Mouse (Mus musculus): ENCODE measurements around the gene Dchs1. TPM values are rescaled to one million over a fixed set of nuclear protein-coding genes. Genes with fewer than 3 reads are reported as not detected.
A peak's percentile ranks its signal among the peaks of the same experiment; 100 is the strongest.

Gene Dchs1
- polyA plus RNA-seq, 1 experiment from 2014 or later, result 2.2 TPM

DNA sequence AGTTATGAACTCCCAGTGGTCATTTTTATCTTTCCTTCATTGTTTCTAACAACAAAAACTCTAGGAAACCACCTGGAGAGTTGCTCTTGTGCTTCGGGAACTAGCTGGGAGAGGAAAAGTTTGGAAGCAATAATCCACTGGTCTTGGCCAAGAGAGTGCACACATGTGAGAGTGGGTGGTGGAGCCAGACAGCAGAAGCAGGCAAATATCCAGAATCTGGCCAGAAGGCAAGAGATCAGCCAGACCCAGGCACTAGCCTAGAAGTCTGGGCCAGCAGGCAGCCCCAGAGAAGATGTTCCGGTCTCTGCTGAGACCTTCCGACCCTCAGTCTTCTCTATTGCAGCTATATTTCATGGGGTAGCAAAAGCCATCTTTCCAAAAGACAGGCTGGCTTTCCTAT is 17.5 kb downstream of the Dchs1 start:
- Histone ChIP-seq H3K27ac (ENCODE audit: low read depth, low read length) (no peak overlapping the region), H3K4me2 (replicated peaks; ENCODE audit: low read depth) (no peak overlapping the region), H3K27me3 (replicated peaks; ENCODE audit: control insufficient read depth, insufficient read depth, low read length) (no peaks in the 10 kb centered on the region), H3K4me1 (replicated peaks; ENCODE audit: control insufficient read depth, insufficient read depth, low read length) (no peaks in the 10 kb centered on the region), H3K4me3 (ENCODE audit: low read depth, low read length) (no peak overlapping the region), H3K9ac (ENCODE audit: low read depth, low read length) (no peak overlapping the region), H3K9me3 (ENCODE audit: control insufficient read depth) (no peaks in the 10 kb centered on the region), H3K36me3 (ENCODE audit: control insufficient read depth, insufficient read depth) (peaks cover 16% of the 10 kb centered on the region; the same call in 1 of the 2 replicates)
- no peak for ATAC-seq
- WGBS, result 79% methylated on average over 3 of the region's 3 CpGs
- no peak for TF ChIP-seq CTCF (IDR thresholded peaks at IDR 0.05; ENCODE audit: low read depth)

DNA sequence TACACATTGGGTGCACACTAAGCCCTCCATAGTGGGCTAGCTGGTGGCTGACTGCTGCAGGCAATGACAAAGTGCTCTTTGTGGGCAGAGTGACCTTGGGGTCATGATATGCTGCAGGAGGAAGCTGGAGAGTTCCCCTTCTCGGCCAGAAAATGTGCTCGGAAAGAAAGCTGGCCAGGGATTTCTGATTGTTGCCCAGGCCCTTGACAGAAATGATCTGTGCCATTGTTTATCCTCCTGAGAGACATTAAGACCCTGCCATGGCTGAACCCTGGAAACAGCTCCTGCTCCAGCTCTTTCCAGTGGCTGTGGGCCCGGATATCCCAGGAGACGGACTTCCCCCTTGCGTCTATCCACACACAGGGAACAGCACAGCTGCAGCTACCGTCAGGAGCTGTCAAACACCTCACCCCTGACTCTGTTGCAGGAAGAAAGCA is 19.7 kb downstream of the Dchs1 start:
- no peak overlapping the region for H3K4me3 ChIP-seq (ENCODE audit: low read depth, low read length)
- H3K9ac ChIP-seq (ENCODE audit: low read depth, low read length), result no peak overlapping the region
- no peak for ATAC-seq
- H3K27ac ChIP-seq (ENCODE audit: low read depth, low read length), result no peak overlapping the region
- peaks cover 21% of the 10 kb centered on the region for H3K36me3 ChIP-seq (ENCODE audit: control insufficient read depth, insufficient read depth)
- H3K4me2 ChIP-seq (replicated peaks; ENCODE audit: low read depth), result no peak overlapping the region
- no peak for TF ChIP-seq CTCF (IDR thresholded peaks at IDR 0.05; ENCODE audit: low read depth)
- WGBS, result 40% methylated on average over 6 of the region's 6 CpGs
- peaks cover 4% of the 10 kb centered on the region; the same call in 1 of the 2 replicates for H3K27me3 ChIP-seq (replicated peaks; ENCODE audit: control insufficient read depth, insufficient read depth, low read length)
- H3K4me1 ChIP-seq (replicated peaks; ENCODE audit: control insufficient read depth, insufficient read depth, low read length), result no peaks in the 10 kb centered on the region
- H3K9me3 ChIP-seq (ENCODE audit: control insufficient read depth), result no peaks in the 10 kb centered on the region

DNA sequence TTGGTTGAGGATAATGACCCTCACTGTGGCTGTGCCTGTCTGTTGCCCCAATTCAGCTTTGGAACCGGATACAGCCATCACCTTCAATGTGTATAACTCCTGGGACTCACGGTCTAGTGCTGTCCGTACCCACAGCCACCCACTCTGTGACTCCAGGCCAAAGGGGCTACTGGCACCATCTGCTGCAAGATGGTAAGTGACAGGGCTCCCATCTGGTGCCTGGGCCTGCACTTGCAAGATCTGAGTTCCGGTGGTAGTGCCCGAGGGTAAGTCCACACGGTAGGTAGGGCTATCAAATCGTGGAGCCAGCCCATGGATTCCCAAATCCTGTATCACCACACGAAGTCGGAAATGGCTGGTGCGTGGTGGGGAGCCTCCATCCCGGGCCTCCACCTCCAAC is 23.1 kb downstream of the Dchs1 start:
- no peak for TF ChIP-seq CTCF (IDR thresholded peaks at IDR 0.05; ENCODE audit: low read depth)

DNA sequence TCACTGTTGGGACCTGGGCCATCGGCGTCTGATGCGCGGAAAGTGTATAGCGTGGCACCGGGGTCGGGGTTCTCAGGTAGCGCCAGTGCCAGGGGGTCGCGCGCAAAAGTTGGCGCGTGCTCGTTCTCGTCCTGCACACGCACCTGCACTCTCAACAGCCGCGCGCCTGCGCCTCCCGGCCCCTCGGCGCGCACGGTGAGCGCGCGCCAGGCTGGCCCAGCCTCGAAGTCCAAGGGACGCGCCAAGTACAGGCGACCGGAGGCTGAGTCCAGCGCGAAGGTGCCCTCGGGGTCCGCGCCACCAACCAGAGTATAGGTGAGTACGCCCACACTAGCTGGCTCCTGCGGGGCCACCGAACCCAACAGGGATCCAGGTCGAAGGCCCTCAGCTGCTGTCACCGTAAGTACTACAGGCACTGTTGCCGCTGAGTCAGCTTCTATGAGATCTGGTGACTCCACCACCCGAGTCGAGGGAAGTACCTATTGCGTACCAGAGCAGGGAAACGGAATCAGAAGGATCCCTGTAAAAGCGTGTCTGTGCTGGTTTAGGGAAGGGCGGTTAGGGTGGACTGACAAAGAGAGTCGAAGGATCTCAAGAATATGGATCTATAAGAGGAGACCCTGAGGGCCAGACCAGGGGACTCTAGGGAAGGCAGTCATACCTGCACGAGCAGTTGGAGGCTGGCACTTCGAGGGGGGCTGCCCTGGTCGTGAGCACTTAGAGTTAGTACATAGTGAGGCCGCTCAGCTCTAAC is 24.8 kb downstream of the Dchs1 start:
- H3K9ac ChIP-seq (ENCODE audit: low read depth, low read length), result no peak overlapping the region

More for the DNA sequence above, 23.1 kb downstream of the Dchs1 start:
- 91% methylated on average over 11 of the region's 11 CpGs for WGBS
- no peaks in the 10 kb centered on the region for H3K9me3 ChIP-seq (ENCODE audit: control insufficient read depth)
- no peak for ATAC-seq
- H3K9ac ChIP-seq (ENCODE audit: low read depth, low read length), result no peak overlapping the region
- H3K36me3 ChIP-seq (ENCODE audit: control insufficient read depth, insufficient read depth), result peaks cover 23% of the 10 kb centered on the region; the same call in 1 of the 2 replicates
- H3K4me1 ChIP-seq (replicated peaks; ENCODE audit: control insufficient read depth, insufficient read depth, low read length), result no peaks in the 10 kb centered on the region
- no peak overlapping the region for H3K27ac ChIP-seq (ENCODE audit: low read depth, low read length)
- H3K4me3 ChIP-seq (ENCODE audit: low read depth, low read length), result no peak overlapping the region
- H3K27me3 ChIP-seq (replicated peaks; ENCODE audit: control insufficient read depth, insufficient read depth, low read length), result peaks cover 10% of the 10 kb centered on the region; the same call in 1 of the 2 replicates
- no peak overlapping the region for H3K4me2 ChIP-seq (replicated peaks; ENCODE audit: low read depth)

DNA sequence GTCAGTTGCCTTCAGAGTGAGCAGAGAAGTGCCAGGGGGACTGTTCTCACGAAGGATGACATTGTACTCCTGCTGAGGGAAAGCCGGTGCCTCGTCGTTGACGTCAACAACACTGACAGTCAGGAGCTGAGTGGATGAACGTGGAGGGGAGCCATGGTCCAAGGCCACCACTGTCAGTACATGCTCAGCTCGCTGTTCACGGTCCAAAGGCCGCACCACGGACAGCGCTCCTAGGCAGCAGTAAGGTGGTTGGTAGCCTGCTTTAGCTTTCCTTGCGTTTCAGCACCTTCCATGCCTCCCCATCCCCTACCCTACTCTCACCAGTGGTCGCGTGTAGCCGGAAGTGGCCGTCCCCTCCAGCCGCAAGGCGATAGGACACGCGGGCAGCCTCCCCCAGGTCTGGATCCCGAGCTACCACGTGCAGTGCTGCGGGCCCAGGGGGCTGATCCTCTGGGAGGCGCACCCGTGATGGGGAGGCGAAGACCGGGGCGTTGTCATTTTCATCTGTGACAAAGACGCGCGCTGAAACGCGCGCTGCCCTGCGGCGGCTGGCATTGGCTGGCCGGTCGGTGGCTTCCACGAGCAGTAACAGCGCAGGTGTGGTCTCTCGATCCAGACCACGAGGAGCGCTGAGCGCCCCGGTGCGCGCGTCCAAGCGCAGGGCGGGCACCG is 25.5 kb downstream of the Dchs1 start:
- peak overlapping the region; percentile 7; the same call in 1 of the 2 replicates for H3K27ac ChIP-seq (ENCODE audit: low read depth, low read length)
- 38% methylated on average over 51 of the region's 51 CpGs for WGBS
- ATAC-seq, result peak; percentile 55
- no peaks in the 10 kb centered on the region for H3K4me1 ChIP-seq (replicated peaks; ENCODE audit: control insufficient read depth, insufficient read depth, low read length)
- no peaks in the 10 kb centered on the region for H3K9me3 ChIP-seq (ENCODE audit: control insufficient read depth)
- H3K9ac ChIP-seq (ENCODE audit: low read depth, low read length), result no peak overlapping the region
- H3K4me3 ChIP-seq (ENCODE audit: low read depth, low read length), result peak overlapping the region; percentile 28
- H3K4me2 ChIP-seq (replicated peaks; ENCODE audit: low read depth), result peak overlapping the region; percentile 59
- H3K36me3 ChIP-seq (ENCODE audit: control insufficient read depth, insufficient read depth), result peaks cover 40% of the 10 kb centered on the region; the same call in 1 of the 2 replicates
- TF ChIP-seq CTCF (IDR thresholded peaks at IDR 0.05; ENCODE audit: low read depth), result no peak
- H3K27me3 ChIP-seq (replicated peaks; ENCODE audit: control insufficient read depth, insufficient read depth, low read length), result peaks cover 10% of the 10 kb centered on the region; the same call in 1 of the 2 replicates

More for the DNA sequence above, 24.8 kb downstream of the Dchs1 start:
- H3K27me3 ChIP-seq (replicated peaks; ENCODE audit: control insufficient read depth, insufficient read depth, low read length), result peaks cover 10% of the 10 kb centered on the region; the same call in 1 of the 2 replicates
- H3K4me1 ChIP-seq (replicated peaks; ENCODE audit: control insufficient read depth, insufficient read depth, low read length), result no peaks in the 10 kb centered on the region
- peak overlapping the region; percentile 28 for H3K4me3 ChIP-seq (ENCODE audit: low read depth, low read length)
- ATAC-seq, result no peak
- 46% methylated on average over 55 of the region's 55 CpGs for WGBS
- TF ChIP-seq CTCF (IDR thresholded peaks at IDR 0.05; ENCODE audit: low read depth), result no peak
- peak overlapping the region; percentile 7; the same call in 1 of the 2 replicates for H3K27ac ChIP-seq (ENCODE audit: low read depth, low read length)
- peak overlapping the region; percentile 59 for H3K4me2 ChIP-seq (replicated peaks; ENCODE audit: low read depth)
- H3K36me3 ChIP-seq (ENCODE audit: control insufficient read depth, insufficient read depth), result peaks cover 35% of the 10 kb centered on the region; the same call in 1 of the 2 replicates
- no peaks in the 10 kb centered on the region for H3K9me3 ChIP-seq (ENCODE audit: control insufficient read depth)

DNA sequence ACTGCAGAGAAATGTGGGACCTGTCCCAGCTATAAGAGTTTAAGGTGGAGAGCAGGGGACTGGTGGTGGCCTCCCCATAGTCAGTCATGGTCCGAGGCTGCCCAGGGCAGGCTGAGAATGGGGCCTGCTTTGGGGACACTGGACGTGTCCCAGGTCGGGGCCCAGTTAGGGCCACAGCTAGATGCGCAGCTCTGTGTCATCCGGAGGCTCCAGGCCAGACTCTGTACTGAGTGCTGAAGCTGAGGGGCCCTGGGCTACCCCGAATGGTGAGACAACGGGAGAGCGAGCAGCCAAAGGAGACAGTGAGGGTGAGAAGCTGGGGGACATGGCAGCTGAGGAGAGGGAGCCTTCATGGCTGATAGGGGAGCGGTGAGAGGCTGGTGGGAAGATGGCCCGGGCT is 34.2 kb downstream of the Dchs1 start:
- WGBS, result 88% methylated on average over 10 of the region's 10 CpGs
- H3K4me3 ChIP-seq (ENCODE audit: low read depth, low read length), result no peak overlapping the region
- H3K27me3 ChIP-seq (replicated peaks; ENCODE audit: control insufficient read depth, insufficient read depth, low read length), result no peaks in the 10 kb centered on the region
- H3K9ac ChIP-seq (ENCODE audit: low read depth, low read length), result no peak overlapping the region
- H3K4me2 ChIP-seq (replicated peaks; ENCODE audit: low read depth), result no peak overlapping the region
- no peaks in the 10 kb centered on the region for H3K9me3 ChIP-seq (ENCODE audit: control insufficient read depth)
- no peak for ATAC-seq
- H3K36me3 ChIP-seq (ENCODE audit: control insufficient read depth, insufficient read depth), result peaks cover 20% of the 10 kb centered on the region
- H3K27ac ChIP-seq (ENCODE audit: low read depth, low read length), result no peak overlapping the region
- peaks cover 6% of the 10 kb centered on the region; the same call in 1 of the 2 replicates for H3K4me1 ChIP-seq (replicated peaks; ENCODE audit: control insufficient read depth, insufficient read depth, low read length)
- no peak for TF ChIP-seq CTCF (IDR thresholded peaks at IDR 0.05; ENCODE audit: low read depth)
